Mouse (Mus musculus): ENCODE measurements around the gene Suds3. TPM values are rescaled to one million over a fixed set of nuclear protein-coding genes. Genes with fewer than 3 reads are reported as not detected.

Suds3 gene
- polyA plus RNA-seq, 1 experiment from 2014 or later: 72.7 TPM

DNA sequence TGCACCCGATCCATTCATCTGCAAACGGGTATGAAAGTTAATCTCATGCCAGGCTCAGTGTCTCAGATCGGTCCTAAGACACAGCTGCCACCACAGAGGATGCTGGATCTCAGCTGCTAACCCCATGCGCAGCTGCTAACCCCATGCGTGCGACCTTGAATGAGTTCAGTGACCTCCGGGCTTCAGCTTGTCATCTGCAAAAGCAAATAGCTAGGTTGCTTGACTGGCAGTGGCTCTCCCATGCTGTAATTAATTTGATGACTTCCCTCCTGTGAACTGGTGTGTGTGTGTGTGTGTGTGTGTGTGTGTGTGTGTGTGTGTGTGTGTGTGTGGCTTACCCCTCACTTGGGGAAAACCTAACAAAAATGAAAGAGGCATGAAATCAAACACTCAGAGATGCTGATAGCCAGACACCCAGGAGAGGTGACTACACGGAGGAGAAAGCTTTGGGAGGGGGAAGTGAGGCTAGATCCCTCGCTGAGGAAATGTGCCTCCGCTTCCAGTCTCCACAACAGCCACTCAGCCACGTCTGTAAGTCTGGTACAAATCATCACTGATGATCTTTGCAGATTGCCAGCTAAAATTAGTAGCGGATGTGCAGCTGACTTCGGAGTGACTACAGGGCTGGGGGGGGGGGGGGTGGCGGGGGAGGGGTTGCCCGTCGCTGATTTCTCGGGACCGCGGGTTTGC is 47.0 kb downstream of the Suds3 start:
- H3K4me2 ChIP-seq (replicated peaks): peak overlapping the region; percentile 30; the same call in 1 of the 2 replicates
- ATAC-seq: no peak
- WGBS: 22% methylated on average over 19 of the region's 19 CpGs

DNA sequence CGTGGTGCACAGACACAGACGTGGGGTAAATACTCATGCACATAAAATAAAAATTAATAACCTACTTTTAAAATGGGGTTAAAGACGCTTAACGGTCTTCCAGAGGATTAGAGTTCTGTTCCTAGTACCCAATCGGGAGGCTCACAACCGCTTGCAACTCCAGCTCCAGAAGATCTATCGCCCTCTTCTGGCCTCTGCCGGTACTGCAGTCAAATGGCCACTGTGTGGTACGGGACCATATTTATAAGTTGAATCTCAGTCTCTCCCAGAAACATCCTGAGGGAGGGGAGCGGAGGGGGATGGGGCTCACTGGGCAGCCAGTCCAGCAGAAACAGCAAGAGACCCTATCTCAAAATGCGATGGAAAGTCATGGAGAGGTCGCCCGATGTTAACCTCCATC is 47.7 kb downstream of the Suds3 start:
- Histone ChIP-seq H3K9ac (no peak overlapping the region), H3K9me3 (no peaks in the 10 kb centered on the region), H3K4me3 (replicated peaks) (no peak overlapping the region), H3K36me3 (no peaks in the 10 kb centered on the region), H3K4me2 (replicated peaks) (no peak overlapping the region), H3K27me3 (replicated peaks) (no peaks in the 10 kb centered on the region), H3K27ac (no peak overlapping the region), H3K4me1 (replicated peaks) (no peaks in the 10 kb centered on the region)
- ATAC-seq: no peak
- WGBS: 81% methylated on average over 13 of the region's 13 CpGs

More for the DNA sequence above, 47.0 kb downstream of the Suds3 start:
- Histone ChIP-seq H3K9ac (no peak overlapping the region), H3K4me3 (replicated peaks) (no peak overlapping the region), H3K27ac (no peak overlapping the region), H3K27me3 (replicated peaks) (no peaks in the 10 kb centered on the region), H3K4me1 (replicated peaks) (no peaks in the 10 kb centered on the region), H3K9me3 (no peaks in the 10 kb centered on the region), H3K36me3 (no peaks in the 10 kb centered on the region)

DNA sequence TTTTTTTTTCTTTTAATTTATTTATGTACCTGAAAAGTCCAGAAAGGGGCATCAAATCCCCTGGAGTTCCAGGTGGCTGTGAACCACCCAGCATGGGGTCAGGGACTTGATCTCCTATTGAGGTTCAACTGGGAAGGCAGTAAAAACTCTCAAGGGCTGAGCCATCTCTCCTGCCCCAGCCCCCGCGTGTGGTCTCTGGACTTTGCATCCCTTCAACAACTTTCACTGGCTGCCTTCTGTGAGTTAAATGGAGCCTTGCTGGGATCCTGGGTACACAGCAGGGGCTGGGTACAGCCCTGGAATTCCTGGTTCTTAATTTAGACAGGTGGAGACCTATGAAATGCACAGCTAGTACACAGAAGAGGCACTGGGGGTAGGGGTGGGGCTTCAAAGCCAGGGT is 54.7 kb downstream of the Suds3 start:
- H3K9ac ChIP-seq: no peak overlapping the region
- no peak overlapping the region for H3K4me3 ChIP-seq (replicated peaks)
- 45% methylated on average over 2 of the region's 2 CpGs for WGBS
- no peak overlapping the region for H3K27ac ChIP-seq
- H3K4me1 ChIP-seq (replicated peaks): no peaks in the 10 kb centered on the region
- no peaks in the 10 kb centered on the region for H3K9me3 ChIP-seq
- no peak overlapping the region for H3K4me2 ChIP-seq (replicated peaks)
- ATAC-seq: no peak
- no peaks in the 10 kb centered on the region for H3K27me3 ChIP-seq (replicated peaks)
- H3K36me3 ChIP-seq: no peaks in the 10 kb centered on the region

DNA sequence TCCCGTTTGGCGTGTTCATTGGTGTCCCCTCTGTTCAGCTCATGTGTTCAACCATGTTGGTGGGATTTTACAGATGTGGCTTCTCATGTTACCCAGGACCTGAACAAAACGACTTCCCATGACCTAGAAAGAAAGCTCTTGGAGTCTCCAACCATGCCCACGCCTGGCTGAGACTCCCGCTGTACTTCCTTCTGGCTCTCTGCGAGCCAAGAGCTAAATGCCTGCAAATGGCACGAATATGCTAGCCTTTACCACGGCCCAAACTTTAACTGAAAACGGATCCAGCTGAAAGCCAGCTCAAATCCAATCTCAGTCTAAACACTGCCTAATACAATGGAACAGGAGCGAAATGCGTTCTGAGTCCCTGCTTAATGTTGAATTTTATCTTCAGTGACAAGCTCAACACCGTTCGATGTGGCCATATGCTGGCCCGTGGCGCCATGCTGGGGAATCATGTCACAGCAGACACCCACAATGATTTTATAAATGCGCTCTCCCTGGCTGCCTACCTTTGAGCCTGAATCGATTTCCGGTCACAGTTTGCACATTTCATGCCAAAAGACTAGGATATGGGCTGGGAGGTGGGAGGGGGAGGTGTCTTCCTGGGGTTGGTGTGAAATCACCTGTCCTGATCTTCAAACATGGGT is 55.3 kb downstream of the Suds3 start:
- H3K4me2 ChIP-seq (replicated peaks): no peak overlapping the region
- no peaks in the 10 kb centered on the region for H3K9me3 ChIP-seq
- H3K4me3 ChIP-seq (replicated peaks): no peak overlapping the region
- H3K36me3 ChIP-seq: no peaks in the 10 kb centered on the region
- ATAC-seq: no peak
- H3K9ac ChIP-seq: no peak overlapping the region
- no peak overlapping the region for H3K27ac ChIP-seq
- WGBS: 77% methylated on average over 18 of the region's 18 CpGs
- no peaks in the 10 kb centered on the region for H3K4me1 ChIP-seq (replicated peaks)
- H3K27me3 ChIP-seq (replicated peaks): no peaks in the 10 kb centered on the region

DNA sequence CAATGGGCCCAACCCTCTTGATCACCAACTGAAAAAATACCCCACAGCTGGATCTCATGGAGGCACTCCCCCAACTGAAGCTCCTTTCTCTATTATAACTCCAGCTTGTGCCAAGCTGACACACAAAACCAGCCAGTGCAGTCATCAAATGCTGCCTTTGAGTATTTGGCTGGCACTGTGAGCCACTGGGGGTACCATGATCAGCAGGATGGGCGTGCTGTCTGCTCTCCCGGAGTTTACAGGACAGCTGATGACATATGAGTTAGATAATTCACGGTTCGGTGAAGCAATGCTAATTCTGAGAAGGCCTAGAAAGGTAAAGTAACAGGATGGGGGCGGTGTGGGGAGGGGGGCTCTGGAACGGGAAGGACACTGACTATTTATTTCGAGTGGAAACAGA is 66.0 kb downstream of the Suds3 start:
- Histone ChIP-seq H3K4me1 (replicated peaks) (no peaks in the 10 kb centered on the region), H3K9me3 (no peaks in the 10 kb centered on the region), H3K9ac (no peak overlapping the region), H3K4me2 (replicated peaks) (no peak overlapping the region), H3K27ac (no peak overlapping the region), H3K36me3 (no peaks in the 10 kb centered on the region), H3K4me3 (replicated peaks) (no peak overlapping the region), H3K27me3 (replicated peaks) (no peaks in the 10 kb centered on the region)
- no peak for ATAC-seq
- WGBS: 82% methylated on average over 7 of the region's 7 CpGs

DNA sequence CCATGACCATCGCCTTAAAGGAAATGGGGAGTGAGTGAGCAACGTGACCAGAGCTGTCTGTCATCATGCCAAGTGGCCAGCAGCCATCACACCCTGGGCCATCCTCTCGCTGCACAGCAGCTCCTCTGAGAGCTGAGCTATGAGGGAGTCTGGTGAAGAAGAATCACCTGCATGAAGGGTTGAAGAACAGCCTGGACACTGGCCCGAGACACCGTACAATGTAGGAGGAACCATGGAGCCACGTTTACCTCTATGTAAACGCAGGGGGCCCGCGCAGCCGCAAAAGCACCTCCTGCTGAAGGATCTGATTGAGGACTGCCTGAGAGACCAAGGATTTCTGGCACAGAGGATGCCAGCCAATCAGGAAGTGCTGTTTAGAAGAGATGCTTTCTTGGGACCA is 70.8 kb downstream of the Suds3 start:
- no peak overlapping the region for H3K27ac ChIP-seq
- H3K9me3 ChIP-seq: no peaks in the 10 kb centered on the region
- no peak overlapping the region for H3K9ac ChIP-seq
- no peak overlapping the region for H3K4me3 ChIP-seq (replicated peaks)
- no peaks in the 10 kb centered on the region for H3K27me3 ChIP-seq (replicated peaks)
- H3K4me2 ChIP-seq (replicated peaks): no peak overlapping the region
- H3K36me3 ChIP-seq: no peaks in the 10 kb centered on the region
- no peak for ATAC-seq
- no peaks in the 10 kb centered on the region for H3K4me1 ChIP-seq (replicated peaks)
- WGBS: 57% methylated on average over 10 of the region's 10 CpGs

DNA sequence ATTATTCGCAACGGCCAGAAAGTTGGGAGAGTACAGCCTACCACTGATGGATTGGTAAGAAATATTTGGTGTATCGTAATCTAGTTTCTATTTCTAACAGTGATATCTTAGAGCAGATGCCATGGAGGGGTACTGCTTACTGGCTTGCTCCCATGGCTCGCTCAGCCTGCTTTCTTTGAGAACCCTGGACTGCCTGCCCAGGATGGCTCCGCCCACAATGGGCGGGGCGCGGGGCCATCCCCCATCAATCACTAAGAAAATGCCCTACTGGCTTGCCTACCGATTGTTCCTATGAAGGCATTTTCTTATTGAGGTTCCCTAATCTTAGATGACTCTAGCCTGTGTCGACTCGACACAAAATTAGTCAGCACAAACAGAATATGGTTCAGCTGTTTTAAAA is 73.3 kb downstream of the Suds3 start:
- 70% methylated on average over 11 of the region's 11 CpGs for WGBS
- no peak for ATAC-seq
- Histone ChIP-seq H3K27ac (no peak overlapping the region), H3K9ac (no peak overlapping the region), H3K4me2 (replicated peaks) (no peak overlapping the region), H3K36me3 (no peaks in the 10 kb centered on the region), H3K9me3 (no peaks in the 10 kb centered on the region), H3K27me3 (replicated peaks) (no peaks in the 10 kb centered on the region), H3K4me3 (replicated peaks) (no peak overlapping the region), H3K4me1 (replicated peaks) (no peaks in the 10 kb centered on the region)

Other genes starting within 250 kb of the Suds3 start
- gene Taok3, start 4.0 kb upstream of the Suds3 start, polyA plus RNA-seq (2015; fragmentation: Nextera tagmentation; extraction: Ambion mirVana): 44.9 and 45.0 TPM in 2 replicates
- gene Pebp1, start 171.5 kb upstream of the Suds3 start, polyA plus RNA-seq (2015; fragmentation: Nextera tagmentation; extraction: Ambion mirVana): 659 and 723 TPM in 2 replicates
- gene Vsig10, start 203.0 kb upstream of the Suds3 start, polyA plus RNA-seq (2015; fragmentation: Nextera tagmentation; extraction: Ambion mirVana): 14.1 and 16.8 TPM in 2 replicates
- gene Wsb2, start 241.2 kb upstream of the Suds3 start, polyA plus RNA-seq (2015; fragmentation: Nextera tagmentation; extraction: Ambion mirVana): 82.6 and 94.5 TPM in 2 replicates